Mouse (Mus musculus): ENCODE measurements around the gene Vmn1r130. TPM values are rescaled to one million over a fixed set of nuclear protein-coding genes. Genes with fewer than 3 reads are reported as not detected.

Gene Vmn1r130
- polyA plus RNA-seq (2015; fragmentation: Nextera tagmentation; extraction: Ambion mirVana), result not detected in 2 replicates

DNA sequence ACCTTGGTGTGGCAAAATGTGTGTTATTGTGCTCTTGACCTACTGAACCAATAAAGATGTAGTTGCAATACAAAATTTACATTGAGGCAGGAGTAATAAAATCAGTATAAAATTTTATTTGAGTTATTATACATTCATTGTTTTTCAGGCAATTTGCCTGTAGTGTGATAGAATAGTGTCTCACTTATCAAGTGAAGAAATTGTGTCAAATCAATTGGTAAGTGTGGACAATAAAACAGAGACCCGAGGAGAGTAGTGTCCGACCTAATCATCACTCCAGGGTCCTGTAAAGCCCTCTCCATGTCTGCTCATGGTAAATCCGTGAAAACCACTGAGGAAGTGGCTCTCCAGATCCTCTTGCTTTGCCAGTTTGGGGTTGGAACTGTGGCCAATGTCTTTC lies at the start of gene Vmn1r130:
Vmn1r130 (plus strand) TSS at position 301 of the 400 bp plus-strand sequence.

DNA sequence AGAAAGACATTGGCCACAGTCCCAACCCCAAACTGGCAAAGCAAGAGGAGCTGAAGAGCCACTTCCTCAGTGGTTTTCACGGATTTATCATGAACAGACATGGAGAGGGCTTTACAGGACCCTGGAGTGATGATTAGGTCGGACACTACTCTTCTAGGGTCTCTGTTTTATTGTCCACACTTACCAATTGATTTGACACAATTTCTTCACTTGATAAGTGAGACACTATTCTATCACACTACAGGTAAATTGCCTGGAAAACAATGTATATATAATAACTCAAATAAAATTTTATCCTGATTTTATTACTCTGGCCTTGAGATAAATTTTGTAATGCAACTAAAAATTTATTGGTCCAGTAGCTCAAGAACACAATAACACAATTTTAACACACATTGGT lies 34.4 kb downstream of the Vmn1r130 start, which contains the start of gene Vmn1r131:
Vmn1r131 (minus strand) TSS at position 101 of the 400 bp plus-strand sequence.

Other genes with a start within 250 kb of the Vmn1r130 start
- gene Vmn1r125, start 239.6 kb upstream of the Vmn1r130 start, polyA plus RNA-seq (2015; fragmentation: Nextera tagmentation; extraction: Ambion mirVana), result not detected in 2 replicates
- gene Vmn1r126, start 210.3 kb upstream of the Vmn1r130 start, polyA plus RNA-seq (2015; fragmentation: Nextera tagmentation; extraction: Ambion mirVana), result not detected in 2 replicates
- not detected in 2 replicates for gene Vmn1r127, start 191.9 kb upstream of the Vmn1r130 start, polyA plus RNA-seq (2015; fragmentation: Nextera tagmentation; extraction: Ambion mirVana)
- not detected in 2 replicates for gene Vmn1r128, start 162.4 kb upstream of the Vmn1r130 start, polyA plus RNA-seq (2015; fragmentation: Nextera tagmentation; extraction: Ambion mirVana)
- not detected in 2 replicates for gene Vmn1r129, start 150.5 kb upstream of the Vmn1r130 start, polyA plus RNA-seq (2015; fragmentation: Nextera tagmentation; extraction: Ambion mirVana)
- not detected in 2 replicates for gene Gm6882, start 79.0 kb upstream of the Vmn1r130 start, polyA plus RNA-seq (2015; fragmentation: Nextera tagmentation; extraction: Ambion mirVana)
- gene Vmn1r131, start 34.3 kb downstream of the Vmn1r130 start, polyA plus RNA-seq (2015; fragmentation: Nextera tagmentation; extraction: Ambion mirVana), result not detected in 2 replicates
- not detected in 2 replicates for gene Vmn1r132, start 102.3 kb downstream of the Vmn1r130 start, polyA plus RNA-seq (2015; fragmentation: Nextera tagmentation; extraction: Ambion mirVana)
- gene Gm4175, start 249.7 kb downstream of the Vmn1r130 start, polyA plus RNA-seq (2015; fragmentation: Nextera tagmentation; extraction: Ambion mirVana), result not detected in 2 replicates

Measured in adrenal gland, postnatal 0 days (tissue).